Mouse (Mus musculus) regulatory T cell (primary cell): ENCODE results near the gene Gm19345.

Source experiments
- in situ Hi-C: fragments of 300-600 bp; cut with MboI, MseI; formaldehyde crosslinking; loops from one replicate; pipeline ENCODE4 v1.15.1; 2025; ENCODE audit warnings: high pct_unique_total_duplicates

Gm19345 gene

GRCm38 (mm10) chr7:19851858-19852570 is at the start of gene Gm19345:
Gene Gm19345, plus strand, starts transcription at chr7:19852003.
- in situ Hi-C loops: no loop called here

GRCm38 (mm10) chr7:19802995-19803394 is 48.8 kb upstream of the Gm19345 start:
- in situ Hi-C loops: loop anchor here (5.0 kb wide), 1 partner anchor 39 kb away; no protein-coding TSS in a partner anchor

DNA sequence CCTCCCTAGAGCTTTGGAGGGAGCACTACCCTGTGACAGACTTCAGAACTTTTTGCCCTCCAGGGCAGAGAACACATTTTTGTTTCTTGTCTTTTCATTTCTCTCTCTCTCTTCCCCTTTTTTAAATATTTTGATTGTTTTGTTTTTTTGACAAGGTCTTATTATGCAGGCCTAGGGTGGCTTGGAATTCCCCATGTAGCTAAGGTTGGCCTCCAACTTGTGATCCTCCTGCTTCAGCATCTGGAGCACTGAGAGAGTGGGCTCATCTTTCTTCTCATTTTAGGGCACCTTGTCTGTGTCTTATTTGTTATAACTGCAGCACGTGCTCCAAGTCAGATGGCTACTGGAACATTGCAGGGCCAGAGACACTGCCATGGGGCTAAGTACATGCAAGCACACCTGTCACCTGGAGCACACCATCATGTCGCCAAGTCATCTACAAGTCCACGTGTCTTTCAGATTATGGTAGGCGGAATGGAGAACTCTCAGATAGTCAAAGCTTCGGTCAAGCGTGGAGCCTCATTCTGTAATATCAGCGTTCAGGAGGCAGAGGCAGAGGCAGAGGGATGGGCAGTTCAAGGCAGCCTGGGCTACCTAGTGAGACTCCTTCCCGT is 45.3 kb upstream of the Gm19345 start:
- in situ Hi-C loops: no loop called here

DNA sequence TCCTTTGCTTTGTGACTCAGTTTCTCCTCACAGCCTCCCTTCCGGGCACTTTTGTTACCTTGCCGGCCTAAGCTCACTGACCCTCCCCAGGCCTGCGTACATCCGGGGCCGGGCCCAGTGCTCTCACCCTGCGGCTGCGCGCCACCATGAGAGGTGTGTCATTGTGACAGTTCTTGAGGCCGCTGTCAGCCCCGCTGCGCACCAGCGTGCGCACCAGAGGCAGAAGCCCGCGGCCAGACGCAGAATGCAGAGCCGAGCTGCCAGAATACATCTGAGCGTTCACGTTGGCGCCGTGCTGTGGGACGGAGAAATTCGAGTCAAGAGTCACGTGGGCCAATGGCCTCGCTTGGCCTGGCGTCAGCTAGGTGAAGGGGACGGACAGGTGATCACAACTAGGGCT is 42.4 kb upstream of the Gm19345 start:
- in situ Hi-C loops: no loop called here

DNA sequence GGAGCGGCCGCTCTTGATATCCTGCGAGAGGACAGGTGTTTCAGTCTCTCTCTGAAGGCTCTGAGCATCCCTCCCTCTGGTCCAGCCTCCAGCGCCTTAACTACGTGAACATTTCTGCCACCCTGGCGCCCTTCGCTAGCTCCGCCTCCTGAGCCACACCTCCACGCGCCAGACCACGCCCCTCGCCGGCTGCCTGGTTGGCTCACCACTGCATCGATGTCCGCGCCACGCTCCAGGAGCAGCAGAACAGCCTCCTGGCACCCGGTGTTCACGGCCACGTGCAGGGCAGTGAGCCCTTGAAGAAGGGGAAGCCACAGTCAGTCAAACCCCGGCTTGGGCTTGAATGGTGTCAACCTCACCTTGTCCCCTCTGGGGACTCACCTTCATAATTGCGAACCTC is 40.7 kb upstream of the Gm19345 start:
- in situ Hi-C loops: no loop called here

DNA sequence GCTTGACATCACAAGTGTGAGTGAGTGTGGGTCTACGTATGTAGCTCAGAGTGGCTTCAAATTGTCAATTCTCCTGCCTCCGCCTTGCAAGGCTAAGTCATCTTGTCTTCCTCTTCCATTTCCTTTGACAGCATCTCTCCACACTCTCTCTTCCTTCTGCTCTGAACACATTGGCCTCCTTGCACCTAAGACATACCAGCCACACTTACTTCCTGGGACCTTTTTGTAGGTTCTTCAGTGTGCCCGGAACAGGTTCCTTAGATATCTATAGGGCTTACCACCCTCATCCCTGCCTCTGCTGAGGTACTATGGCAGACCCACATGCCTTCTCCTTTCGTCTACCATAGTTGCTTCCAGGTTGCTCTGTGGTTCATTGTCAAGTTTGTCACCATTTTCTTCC is 38.6 kb upstream of the Gm19345 start:
- in situ Hi-C loops: no loop called here

- in situ Hi-C loops: no loop called here
Measured at GRCm38 (mm10) chr7:19813579-19814122, 38.2 kb upstream of the Gm19345 start.

DNA sequence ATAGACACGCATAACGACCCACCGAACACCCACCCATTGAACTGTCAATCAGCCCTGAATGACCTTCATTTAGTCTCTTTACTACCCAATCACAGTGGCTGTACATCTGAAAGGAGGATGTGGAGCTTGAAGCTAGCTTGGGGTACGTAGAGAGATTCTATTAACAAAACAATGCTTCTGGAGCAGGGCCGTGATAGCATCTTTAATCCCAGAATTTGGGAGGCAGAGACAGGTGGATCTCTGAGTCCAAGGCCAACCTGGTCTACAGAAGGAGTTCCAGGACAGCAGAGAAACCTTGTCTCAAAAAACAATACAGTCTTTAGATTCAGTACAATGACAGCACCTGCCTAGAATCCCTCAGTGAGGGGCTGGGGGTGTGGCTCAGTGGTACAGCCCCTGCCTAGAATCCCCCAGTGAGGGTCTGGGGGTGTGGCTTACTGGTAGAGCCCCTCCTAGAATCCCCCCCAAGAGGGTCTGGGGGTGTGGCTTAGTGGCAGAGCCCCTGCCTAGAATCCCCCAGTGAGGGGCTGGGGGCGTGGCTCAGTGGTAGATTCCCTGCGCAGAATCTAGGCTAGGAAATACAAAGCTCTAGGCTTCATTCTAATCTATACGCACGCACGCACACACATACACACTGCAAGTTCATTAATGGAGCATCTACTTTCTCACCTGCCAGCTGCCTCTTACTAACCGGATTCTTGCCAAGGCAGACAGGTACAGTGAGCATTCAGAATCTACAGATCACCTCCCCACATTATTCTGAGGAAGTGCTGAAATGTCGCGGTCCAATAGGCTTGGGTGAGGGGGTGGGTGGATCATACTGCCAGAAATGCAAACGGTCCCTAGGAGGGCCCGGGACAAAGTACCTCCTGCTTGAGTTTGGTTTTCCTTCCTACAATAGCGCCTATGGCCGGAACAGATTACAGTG is 36.2 kb upstream of the Gm19345 start:
- in situ Hi-C loops: no loop called here

DNA sequence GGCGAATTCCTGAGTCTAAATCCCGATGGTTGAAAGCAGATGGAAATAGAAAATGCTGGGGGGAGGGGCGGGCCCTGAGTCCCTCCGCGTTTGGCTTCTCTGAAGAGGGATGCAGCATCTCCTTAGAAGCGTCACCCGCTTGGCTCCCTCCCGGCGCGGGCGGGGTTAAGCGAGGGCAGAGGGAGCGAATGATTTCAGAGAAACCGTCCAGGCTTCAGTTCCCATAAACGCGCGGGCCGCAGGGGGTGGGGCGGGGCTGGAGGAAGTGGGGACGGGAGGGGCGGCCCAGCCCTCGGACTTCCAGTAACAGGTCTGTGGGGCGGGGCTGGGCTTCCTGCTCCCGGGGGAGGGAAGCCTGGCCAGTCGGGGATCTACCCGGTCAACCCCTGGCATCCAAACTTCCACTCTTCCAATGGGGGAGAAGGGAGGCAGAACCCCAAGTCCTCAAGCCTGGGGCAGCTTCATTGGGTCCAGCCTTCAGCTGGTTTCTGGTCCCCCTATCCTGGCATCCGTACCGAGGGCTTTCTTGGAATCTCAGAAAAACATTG is 35.5 kb upstream of the Gm19345 start:
- in situ Hi-C loops: no loop called here

DNA sequence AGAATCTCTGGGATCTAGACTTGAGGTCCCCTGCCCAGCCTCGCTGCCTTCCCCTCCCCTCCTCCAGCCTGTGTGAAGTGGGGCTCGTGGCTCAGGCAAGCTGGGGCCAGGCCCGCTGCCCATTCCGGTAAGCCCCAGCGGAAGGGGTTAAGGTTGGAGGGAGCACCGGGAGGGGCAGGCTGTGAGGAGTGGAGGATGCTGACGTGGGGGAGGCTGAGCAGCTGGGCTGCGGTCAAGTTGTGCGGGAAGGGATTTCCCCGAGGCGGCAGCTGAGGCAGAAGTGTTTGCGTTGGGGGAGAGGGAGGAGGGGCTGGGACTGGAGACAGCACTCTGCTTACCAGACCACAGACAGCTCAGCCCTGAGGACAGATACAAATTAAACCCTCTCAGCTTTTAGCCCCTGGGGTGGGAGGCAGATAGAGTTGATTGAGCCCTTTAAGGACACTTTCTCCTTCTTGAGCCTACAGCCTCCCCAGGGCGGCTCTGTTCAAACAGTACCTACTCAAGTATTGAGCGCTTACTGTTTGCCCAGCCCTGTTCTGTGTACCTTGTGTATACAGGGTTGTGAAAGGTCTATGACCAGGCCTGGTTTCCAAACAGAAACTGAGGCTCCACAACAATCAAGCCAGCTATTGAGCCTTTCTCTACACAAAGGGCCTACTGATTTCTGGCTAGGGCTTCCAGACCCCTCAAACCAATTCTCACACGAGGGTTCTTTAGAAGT is 34.3 kb upstream of the Gm19345 start:
- in situ Hi-C loops: no loop called here

DNA sequence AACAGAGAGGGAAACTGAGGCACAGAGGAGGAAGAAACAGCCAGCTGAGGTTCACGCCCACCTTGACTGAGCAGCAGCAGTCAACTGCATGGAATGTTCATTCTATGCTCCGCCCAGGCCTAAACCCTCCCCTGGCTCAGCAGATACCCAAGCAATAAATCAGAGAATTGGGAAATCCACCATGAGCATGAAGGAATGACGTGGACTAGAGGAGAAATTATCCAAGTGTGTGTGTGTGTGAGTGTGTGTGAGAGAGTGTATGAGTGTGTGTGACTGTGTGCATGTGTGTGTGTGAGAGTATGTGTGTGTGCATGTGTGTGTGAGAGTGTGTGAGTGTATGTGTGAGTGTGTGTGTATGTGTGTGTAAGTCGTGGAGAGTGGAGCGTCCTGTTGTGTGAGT is 33.4 kb upstream of the Gm19345 start:
- in situ Hi-C loops: no loop called here

GRCm38 (mm10) chr7:19818875-19819274 is 32.9 kb upstream of the Gm19345 start:
- in situ Hi-C loops: no loop called here

GRCm38 (mm10) chr7:19820347-19821048 is 31.3 kb upstream of the Gm19345 start:
- in situ Hi-C loops: loop anchor here (10.0 kb wide), 1 partner anchor 506 kb away; the partner anchor contains the start of gene Fosb

DNA sequence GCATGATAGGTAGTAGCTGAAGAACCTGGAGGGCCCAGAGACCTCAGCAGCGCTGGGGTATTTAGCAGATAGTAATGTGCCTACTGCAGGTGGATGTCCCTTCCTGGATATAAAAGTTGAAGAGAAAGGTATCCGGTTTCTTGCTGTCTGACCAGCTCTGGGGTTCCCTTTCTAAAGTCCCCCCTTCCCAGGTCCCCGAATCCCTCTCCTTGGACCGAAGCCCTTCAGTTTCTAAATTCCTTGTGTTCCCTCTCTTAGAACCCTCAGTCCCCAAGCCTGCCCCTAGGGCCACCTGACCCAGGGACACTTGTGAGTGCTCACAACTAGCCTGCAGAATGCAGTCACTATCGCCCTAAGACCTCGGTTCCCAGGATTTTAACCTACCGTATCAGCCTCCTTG is 30.2 kb upstream of the Gm19345 start:
- in situ Hi-C loops: loop anchor here (10.0 kb wide), 1 partner anchor 507 kb away; the partner anchor contains the start of gene Fosb

DNA sequence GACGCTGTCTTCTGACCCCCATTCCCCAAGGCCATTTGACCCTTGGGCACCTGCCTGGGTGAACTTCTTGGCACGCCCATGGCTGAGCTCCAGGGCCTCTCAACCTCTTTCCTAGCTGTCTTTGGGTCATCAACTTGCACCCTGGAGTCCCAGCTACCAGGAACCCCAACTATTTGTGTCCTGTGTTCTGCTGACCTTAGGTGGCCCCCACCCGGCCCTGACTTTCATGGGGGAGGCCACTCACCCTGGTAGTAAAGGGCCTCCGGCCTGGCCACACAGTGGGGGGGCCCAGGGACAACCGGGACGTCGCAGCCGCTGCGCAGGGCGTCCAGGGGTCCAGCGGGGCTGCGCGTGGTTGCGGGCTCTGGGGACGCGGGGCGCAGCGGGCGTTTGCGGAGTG is 29.6 kb upstream of the Gm19345 start:
- in situ Hi-C loops: loop anchor here (10.0 kb wide), 1 partner anchor 507 kb away; the partner anchor contains the start of gene Fosb

DNA sequence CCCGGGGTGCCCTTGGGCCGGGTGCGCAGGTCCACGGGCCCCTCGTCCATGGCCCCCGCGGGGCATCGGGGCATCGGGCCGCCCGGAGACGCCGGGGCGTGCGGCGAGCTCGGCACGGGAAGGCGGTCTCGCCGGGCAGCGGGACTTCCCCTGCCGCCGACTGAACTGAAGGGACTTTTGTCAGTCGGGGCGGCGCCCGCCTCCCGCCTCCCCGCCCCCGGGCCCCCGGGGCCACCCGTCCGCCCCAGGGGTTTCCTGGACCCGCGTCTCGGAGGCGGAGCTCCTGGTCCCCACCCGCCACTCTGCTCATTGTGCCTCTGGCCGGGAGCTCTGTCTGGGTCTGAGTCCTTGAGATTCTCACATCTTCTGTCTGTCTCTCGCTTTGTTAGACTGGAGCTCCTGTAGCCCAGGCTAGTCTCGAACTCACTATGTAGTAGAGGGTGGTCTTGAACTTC is 29.2 kb upstream of the Gm19345 start, which contains the start of gene Bcl3:
Gene Bcl3, minus strand, starts transcription at position 167 of the 455 bp plus-strand sequence.
- in situ Hi-C loops: loop anchor here (10.0 kb wide), 1 partner anchor 508 kb away; the partner anchor contains the start of gene Fosb

DNA sequence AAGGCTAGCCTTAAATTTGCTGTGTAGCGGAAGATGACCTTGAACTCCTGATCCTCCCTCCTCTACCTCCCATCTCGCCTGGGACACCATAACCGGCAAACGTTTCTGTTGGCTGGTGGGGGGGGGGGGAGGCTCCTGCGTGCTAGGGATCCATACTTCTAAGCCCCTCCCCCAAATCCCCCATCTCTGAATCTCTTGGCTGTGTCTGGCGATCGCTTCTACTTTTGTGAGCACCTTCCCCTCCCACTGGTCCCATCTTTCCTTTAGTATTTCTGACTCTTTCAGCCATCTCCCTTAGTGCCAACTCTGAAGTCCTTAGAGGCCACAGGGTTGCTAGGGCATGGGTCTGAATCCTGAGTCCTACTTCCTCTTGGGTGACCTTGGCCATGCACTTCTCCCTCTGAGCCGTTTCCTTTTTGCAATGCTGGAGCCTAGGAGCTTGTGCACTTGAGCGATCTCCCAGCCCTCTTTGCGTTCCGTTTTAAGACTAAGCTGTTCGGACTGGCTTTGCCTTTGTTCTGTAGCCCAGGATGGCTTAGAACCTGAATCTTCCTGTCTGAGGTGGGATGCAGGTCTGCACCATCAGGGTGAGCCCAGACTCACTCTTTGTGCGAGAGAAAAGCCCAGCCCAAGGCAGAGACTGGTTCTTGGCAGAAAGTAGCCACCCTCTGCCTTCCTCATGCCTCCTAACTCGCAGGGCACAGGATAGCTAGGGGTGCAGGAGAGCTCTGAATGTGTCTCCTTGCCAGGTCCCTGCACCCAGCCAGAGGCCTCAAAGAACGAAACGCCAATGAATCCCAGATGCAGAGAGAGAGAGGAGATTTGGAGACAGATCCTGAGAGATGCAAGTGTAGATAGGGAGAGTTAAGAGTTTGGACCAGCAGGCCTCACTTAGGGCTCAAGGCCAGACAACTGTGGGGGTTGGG is 28.3 kb upstream of the Gm19345 start:
- in situ Hi-C loops: loop anchor here (10.0 kb wide), 1 partner anchor 509 kb away; the partner anchor contains the start of gene Fosb

DNA sequence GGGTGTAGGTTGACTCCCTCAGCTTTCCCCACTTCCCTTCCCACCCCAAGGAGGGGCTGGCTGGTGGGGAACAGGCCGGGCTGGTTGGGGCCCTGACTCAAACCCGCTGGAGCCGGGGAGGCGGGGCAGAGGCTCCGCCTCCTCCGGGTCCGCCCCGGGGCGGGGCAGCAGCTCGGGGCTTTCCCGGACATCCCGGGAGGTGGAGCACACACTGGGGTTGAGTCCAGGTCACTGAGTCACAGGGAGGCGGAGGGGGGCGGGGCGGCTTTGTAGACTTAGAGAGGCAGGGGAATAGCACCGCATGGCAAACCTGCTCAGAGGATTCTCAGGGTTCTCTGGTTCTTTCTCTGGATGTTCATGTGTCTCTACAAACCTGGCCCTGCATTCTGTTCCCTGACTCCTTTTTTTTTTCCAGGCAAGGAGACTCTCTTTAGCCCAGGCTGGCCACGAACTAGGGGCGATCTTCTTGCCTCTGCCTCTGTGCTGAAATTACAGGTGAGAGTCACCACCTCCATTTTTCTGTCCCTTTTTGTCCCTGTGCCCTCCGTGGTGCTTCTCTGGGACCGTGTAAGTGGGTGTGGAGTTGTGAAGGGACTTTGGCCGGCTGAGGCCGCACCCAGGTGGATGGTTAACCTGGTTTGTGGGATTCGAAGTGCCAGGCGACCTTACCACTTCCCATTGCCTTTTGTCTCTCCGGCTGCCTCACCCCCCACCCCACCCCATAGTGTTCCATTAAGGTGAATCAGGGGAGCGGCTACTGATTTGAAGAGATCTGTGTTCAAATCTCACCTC is 27.4 kb upstream of the Gm19345 start:
- in situ Hi-C loops: loop anchor here (10.0 kb wide), 1 partner anchor 510 kb away; the partner anchor contains the start of gene Fosb
